Mouse (Mus musculus) intestine, postnatal 0 days (tissue): ENCODE data around the gene Dnaic2. TPM values are rescaled to one million over a fixed set of nuclear protein-coding genes. Genes with fewer than 3 reads are reported as not detected.

ENCODE experiments used
- ATAC-seq: fragments of 200-750 bp; cut with Nextera tagmentation; 2 replicates; pipeline ENCODE4 v1.8.0; 2017; ENCODE audit warnings: mild to moderate bottlenecking, moderate TSS enrichment, moderate library complexity
- H3K27ac ChIP-seq: fragments of 300-500 bp; sonication (generic); 2 replicates; pipeline ENCODE4 v1.5.1; 2014; ENCODE audit warnings: mild to moderate bottlenecking, low read depth, low read length, moderate library complexity
- H3K27me3 ChIP-seq: fragments of 300-500 bp; sonication (generic); replicated peaks from 2 replicates; pipeline ENCODE4 v1.6.1; 2014; ENCODE audit warnings: low read length, mixed read lengths; ENCODE audit not compliant: control insufficient read depth, insufficient read depth
- H3K36me3 ChIP-seq: fragments of 300-500 bp; sonication (generic); 2 replicates; pipeline ENCODE4 v1.6.1; 2014; ENCODE audit warnings: mild to moderate bottlenecking, moderate library complexity; ENCODE audit not compliant: control insufficient read depth, insufficient read depth
- H3K4me1 ChIP-seq: fragments of 300-500 bp; sonication (generic); replicated peaks from 2 replicates; pipeline ENCODE4 v1.6.1; 2014; ENCODE audit warnings: antibody characterized with exemption, low read length, mixed read lengths; ENCODE audit not compliant: control insufficient read depth, insufficient read depth
- H3K4me2 ChIP-seq: fragments of 300-500 bp; sonication (generic); replicated peaks from 2 replicates; pipeline ENCODE4 v1.6.1; 2014; ENCODE audit warnings: low read depth, mild to moderate bottlenecking, moderate library complexity
- H3K4me3 ChIP-seq: fragments of 300-500 bp; sonication (generic); 2 replicates; pipeline ENCODE4 v1.5.1; 2014; ENCODE audit warnings: low read depth, low read length
- H3K9ac ChIP-seq: fragments of 300-500 bp; sonication (generic); 2 replicates; pipeline ENCODE4 v1.6.1; 2014; ENCODE audit warnings: mild to moderate bottlenecking, low read depth, low read length
- H3K9me3 ChIP-seq: fragments of 300-500 bp; sonication (generic); 2 replicates; pipeline ENCODE4 v1.6.1; 2016; ENCODE audit warnings: mixed run types; ENCODE audit not compliant: control insufficient read depth
- CTCF ChIP-seq: sonication (generic); IDR thresholded peaks from 2 replicates; pipeline ENCODE4 v1.5.1; 2016; ENCODE audit warnings: low read depth, mild to moderate bottlenecking, control low read depth, antibody characterized with exemption, moderate library complexity
- WGBS: fragments of 180-500 bp; shearing (Covaris S2); extraction: QIAGEN DNeasy Blood & Tissue Kit; methylation state at CpG from one replicate; pipeline ENCODE4 v1.1.7; 2014; 5-methylcytosine and 5-hydroxymethylcytosine counted together
- polyA plus RNA-seq: library from polyadenylated mRNA; unstranded; fragments of >200 nt; fragmentation: Nextera tagmentation; extraction: Ambion mirVana; gene quantifications from 2 replicates; pipeline ENCODE4 v1.2.1, GENCODE M21; 2015

Dnaic2 gene
- polyA plus RNA-seq, 1 experiment from 2014 or later, result 0.22 TPM

DNA sequence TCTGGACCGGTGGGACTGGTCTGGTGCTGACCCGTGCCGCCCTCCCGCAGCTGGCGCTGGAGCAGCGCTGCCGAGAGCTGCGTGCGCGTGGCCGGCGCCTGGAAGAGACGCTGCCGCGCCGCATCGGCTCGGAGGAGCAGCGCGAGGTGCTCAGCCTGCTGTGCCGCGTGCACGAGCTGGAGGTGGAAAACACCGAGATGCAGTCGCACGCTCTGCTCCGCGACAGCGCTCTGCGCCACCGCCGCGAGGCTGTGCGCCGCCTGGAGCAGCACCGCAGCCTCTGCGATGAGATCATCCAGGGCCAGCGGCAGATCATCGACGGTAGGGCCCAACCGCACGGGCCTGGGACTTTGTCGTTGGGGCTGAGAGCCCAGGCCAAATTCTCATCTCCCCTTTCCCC, 59.1 kb downstream of the Dnaic2 start:
- ATAC-seq, result no peak
- H3K27me3 ChIP-seq, result peaks cover 60% of the 10 kb centered on the region
- no peaks in the 10 kb centered on the region for H3K36me3 ChIP-seq
- no peaks in the 10 kb centered on the region for H3K4me1 ChIP-seq
- H3K4me2 ChIP-seq, result peak overlapping the region; percentile 27; the same call in 1 of the 2 replicates
- no peak; the same call in 1 of the 2 replicates for TF ChIP-seq CTCF
- 3% methylated on average over 43 of the region's 43 CpGs for WGBS
- H3K4me3 ChIP-seq, result no peak overlapping the region
- no peak overlapping the region for H3K27ac ChIP-seq
- H3K9ac ChIP-seq, result no peak overlapping the region
- H3K9me3 ChIP-seq, result no peaks in the 10 kb centered on the region

DNA sequence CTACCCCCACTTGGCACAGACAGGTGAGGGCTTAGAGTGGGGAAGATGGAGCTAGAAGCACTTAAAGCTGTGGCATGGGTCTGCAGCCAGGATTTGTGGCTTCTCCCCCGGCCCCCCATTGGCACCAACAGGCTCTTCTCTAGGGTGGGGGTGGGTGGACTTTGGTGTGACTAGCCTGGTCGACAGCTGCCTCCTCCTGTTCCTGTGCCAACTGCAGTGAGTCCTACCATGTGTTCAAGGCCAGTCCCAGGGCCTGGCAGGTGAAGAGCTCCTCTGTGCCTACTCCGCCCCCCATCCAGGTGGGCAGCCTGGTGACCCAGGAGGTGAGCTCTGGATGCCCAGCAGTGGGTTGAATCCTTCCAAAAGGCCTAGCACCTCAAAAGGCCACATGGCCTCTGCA, 60.4 kb downstream of the Dnaic2 start:
- Histone ChIP-seq H3K4me1 (no peaks in the 10 kb centered on the region), H3K4me3 (no peak overlapping the region), H3K4me2 (no peak overlapping the region), H3K9ac (no peak overlapping the region), H3K27ac (no peak overlapping the region), H3K9me3 (no peaks in the 10 kb centered on the region), H3K27me3 (peaks cover 68% of the 10 kb centered on the region), H3K36me3 (no peaks in the 10 kb centered on the region)
- ATAC-seq, result no peak
- WGBS, result 76% methylated on average over 3 of the region's 3 CpGs
- no peak for TF ChIP-seq CTCF

DNA sequence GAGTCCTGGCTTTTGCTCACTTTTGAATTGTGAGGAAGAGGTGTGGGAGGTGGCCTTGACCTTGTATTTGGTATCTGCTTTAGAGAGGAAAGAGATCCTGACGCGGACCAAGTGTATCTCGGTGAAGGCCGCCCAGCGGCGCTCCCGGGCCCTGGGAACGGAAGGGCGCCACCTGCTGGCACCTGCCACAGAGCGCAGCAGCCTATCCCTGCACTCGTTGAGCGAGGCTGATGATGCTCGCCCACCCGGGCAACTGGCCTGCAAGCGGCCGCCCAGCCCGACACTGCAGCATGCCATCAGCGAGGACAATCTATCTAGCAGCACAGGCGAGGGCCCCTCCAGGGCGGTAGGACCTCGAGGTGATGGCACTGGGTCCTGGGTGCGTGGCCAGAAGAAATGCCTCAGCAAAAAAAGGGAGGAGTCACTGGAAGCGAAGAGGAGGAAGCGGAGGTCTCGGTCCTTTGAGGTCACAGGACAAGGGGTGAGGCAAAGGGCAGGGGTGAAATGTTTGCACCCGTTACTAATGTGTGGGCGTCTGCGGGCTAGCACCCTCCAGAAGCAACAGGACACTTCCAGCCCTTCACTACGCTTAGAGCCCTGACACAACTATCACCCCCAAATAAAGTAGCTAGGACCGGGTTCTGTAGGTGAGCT, 62.0 kb downstream of the Dnaic2 start:
- H3K36me3 ChIP-seq, result no peaks in the 10 kb centered on the region

DNA sequence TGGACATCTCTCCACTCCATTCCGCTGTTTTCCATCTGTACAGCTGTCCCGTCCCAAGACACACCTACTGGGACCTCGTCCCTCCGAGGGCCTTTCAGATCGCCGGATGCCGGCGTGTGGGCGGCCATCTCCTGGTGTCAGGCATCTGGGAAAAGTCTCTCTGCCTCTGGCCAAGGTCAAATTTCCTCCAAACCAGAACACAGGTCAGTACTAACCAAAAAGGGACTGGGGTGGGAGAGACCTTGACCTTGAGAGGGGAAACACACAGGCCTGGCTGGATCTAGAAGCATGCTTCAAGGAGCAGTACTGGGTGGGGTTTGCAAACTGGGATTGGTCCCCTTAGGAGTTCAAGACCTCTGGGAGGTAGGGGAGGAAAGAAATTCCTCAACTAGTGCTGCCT, 62.5 kb downstream of the Dnaic2 start:
- Histone ChIP-seq H3K36me3 (no peaks in the 10 kb centered on the region), H3K27ac (no peak overlapping the region), H3K9me3 (no peaks in the 10 kb centered on the region), H3K9ac (no peak overlapping the region), H3K4me1 (no peaks in the 10 kb centered on the region), H3K4me3 (no peak overlapping the region), H3K4me2 (no peak overlapping the region), H3K27me3 (peaks cover 86% of the 10 kb centered on the region)
- no peak for ATAC-seq
- whole genome bisulfite sequencing, result 63% methylated on average over 9 of the region's 9 CpGs
- TF ChIP-seq CTCF, result no peak

More for the DNA sequence above, 62.0 kb downstream of the Dnaic2 start:
- peak; percentile 49; the same call in 1 of the 2 replicates for ATAC-seq
- Histone ChIP-seq H3K4me2 (peak overlapping the region; percentile 13; the same call in 1 of the 2 replicates), H3K27ac (no peak overlapping the region), H3K4me1 (no peaks in the 10 kb centered on the region), H3K27me3 (peaks cover 84% of the 10 kb centered on the region), H3K9ac (no peak overlapping the region), H3K9me3 (no peaks in the 10 kb centered on the region), H3K4me3 (no peak overlapping the region)
- WGBS, result 13% methylated on average over 30 of the region's 30 CpGs
- TF ChIP-seq CTCF, result peak; percentile 96

DNA sequence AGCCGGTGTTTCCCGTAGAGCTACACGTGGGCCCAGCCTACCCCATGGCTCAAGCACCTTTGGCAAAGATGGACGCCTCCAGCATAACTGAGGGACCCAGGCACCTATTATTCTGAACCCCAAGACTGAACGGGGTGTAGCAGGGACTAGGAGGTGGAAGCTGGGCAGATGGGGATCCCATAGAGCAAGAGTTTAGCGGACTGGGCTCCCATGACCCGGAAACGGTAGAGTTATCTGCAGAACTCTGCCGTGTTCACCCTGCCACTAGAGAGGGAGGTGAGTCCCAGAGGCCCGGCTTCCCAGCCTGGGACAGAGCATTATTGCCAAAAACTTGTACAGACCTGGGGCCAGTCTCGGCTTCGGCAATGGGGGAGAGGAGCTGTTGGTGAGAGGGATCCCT, 63.0 kb downstream of the Dnaic2 start:
- Histone ChIP-seq H3K27me3 (peaks cover 82% of the 10 kb centered on the region), H3K4me2 (no peak overlapping the region), H3K9me3 (no peaks in the 10 kb centered on the region), H3K4me3 (no peak overlapping the region), H3K9ac (no peak overlapping the region), H3K36me3 (no peaks in the 10 kb centered on the region), H3K4me1 (no peaks in the 10 kb centered on the region), H3K27ac (no peak overlapping the region)
- TF ChIP-seq CTCF, result no peak
- no peak for ATAC-seq
- 72% methylated on average over 12 of the region's 12 CpGs for WGBS

DNA sequence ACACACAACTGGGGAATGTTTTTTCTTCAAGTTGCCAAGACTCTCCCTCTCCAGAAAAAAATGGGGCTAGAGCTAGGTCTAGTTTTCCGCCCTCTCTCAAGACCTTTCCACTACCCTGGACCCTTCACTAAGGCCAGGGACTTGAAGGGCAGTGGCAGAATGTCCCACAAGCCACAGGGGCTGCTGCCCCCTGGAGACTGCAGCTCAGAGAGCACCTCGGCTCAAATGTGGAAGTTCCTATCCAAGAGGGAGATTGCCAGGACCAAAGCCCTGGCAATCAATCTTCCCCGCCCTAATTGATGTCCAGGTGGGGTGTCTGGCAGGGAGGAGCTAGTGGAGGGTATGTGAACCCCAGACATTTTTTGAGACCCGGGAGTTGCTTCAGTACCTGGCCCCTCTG, 63.6 kb downstream of the Dnaic2 start:
- no peak overlapping the region for H3K9ac ChIP-seq
- 33% methylated on average over 4 of the region's 4 CpGs for WGBS
- H3K9me3 ChIP-seq, result no peaks in the 10 kb centered on the region
- H3K27me3 ChIP-seq, result peaks cover 75% of the 10 kb centered on the region
- H3K4me3 ChIP-seq, result no peak overlapping the region
- no peaks in the 10 kb centered on the region for H3K36me3 ChIP-seq
- no peaks in the 10 kb centered on the region for H3K4me1 ChIP-seq
- H3K27ac ChIP-seq, result no peak overlapping the region
- H3K4me2 ChIP-seq, result no peak overlapping the region; the same call in 1 of the 2 replicates
- no peak for ATAC-seq
- TF ChIP-seq CTCF, result peak; percentile 36
